Mouse (Mus musculus) cortical plate, adult 2 months (tissue): Measurements from ENCODE around the gene Fkbp4.

Experiments used
- CTCF ChIP-seq: fragments of 200-500 bp; IDR thresholded peaks from 2 replicates; pipeline ENCODE4 v1.5.1; 2011; ENCODE audit warnings: mild to moderate bottlenecking, control low read depth, low read length; ENCODE audit not compliant: insufficient read depth; ENCODE audit errors: extremely low read depth
- POLR2A ChIP-seq: fragments of 200-500 bp; IDR thresholded peaks from 2 replicates; pipeline ENCODE4 v1.6.1; 2011; ENCODE audit warnings: mild to moderate bottlenecking, low read length, control low read depth; ENCODE audit not compliant: insufficient read depth; ENCODE audit errors: extremely low read depth

- TF ChIP-seq CTCF (no peak), POLR2A (no peak)
Observed at GRCm38 (mm10) chr6:128437288-128437687, 1.2 kb downstream of the Fkbp4 start.
